Mouse (Mus musculus) olfactory bulb, adult 2 months (tissue): ENCODE data around the gene Mkrn1.

Experiments used
- CTCF ChIP-seq: fragments of 200-500 bp; IDR thresholded peaks from 2 replicates; pipeline ENCODE4 v1.5.1; 2012; ENCODE audit warnings: low read depth, mild to moderate bottlenecking, low read length, moderate library complexity; ENCODE audit not compliant: insufficient read depth
- POLR2A ChIP-seq: fragments of 200-500 bp; IDR thresholded peaks from 2 replicates; pipeline ENCODE4 v1.6.1; 2012; ENCODE audit warnings: mild to moderate bottlenecking, low read depth, low read length, moderate library complexity; ENCODE audit not compliant: insufficient read depth

DNA sequence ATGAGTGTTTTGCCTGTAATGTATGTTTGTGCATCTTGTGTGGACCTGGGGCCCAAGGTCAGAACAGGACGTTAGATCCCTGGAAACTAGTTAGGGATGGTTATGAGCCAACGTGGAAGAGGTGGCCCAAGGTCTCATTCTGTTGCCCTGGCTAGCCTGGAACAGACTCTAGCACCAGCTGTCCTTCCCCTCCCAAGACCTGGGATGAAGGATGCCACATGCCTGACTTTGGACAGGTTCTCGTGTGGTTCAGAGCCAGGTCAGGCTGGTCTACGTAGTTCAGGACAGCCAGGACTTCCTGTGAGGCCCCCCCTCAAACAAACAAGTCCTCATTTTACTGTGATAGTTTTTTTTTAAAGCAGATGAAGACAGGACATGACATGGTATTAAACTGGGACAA lies 24.3 kb downstream of the Mkrn1 start:
- no peak for TF ChIP-seq CTCF
- no peak for TF ChIP-seq POLR2A
